Mouse (Mus musculus) hindbrain, embryonic 14.5 days (tissue): Measurements from ENCODE around the gene Dock3. TPM values are rescaled to one million over a fixed set of nuclear protein-coding genes. Genes with fewer than 3 reads are reported as not detected.

Source experiments
- ATAC-seq: fragments of 200-750 bp; cut with Nextera tagmentation; 2 replicates; pipeline ENCODE4 v1.8.0; 2017; ENCODE audit warnings: moderate number of reproducible peaks, mild to moderate bottlenecking, moderate TSS enrichment, moderate library complexity; ENCODE audit not compliant: low FRiP score
- DNase-seq: peaks from one replicate; pipeline ENCODE4 v3.0.0-alpha.2; 2015; ENCODE audit warnings: low spot score
- H3K27ac ChIP-seq: fragments of 300-500 bp; sonication (generic); 2 replicates; pipeline ENCODE4 v1.5.1; 2014; ENCODE audit warnings: mild to moderate bottlenecking, moderate library complexity
- H3K27me3 ChIP-seq: fragments of 300-500 bp; sonication (generic); 2 replicates; pipeline ENCODE4 v1.6.1; 2014; ENCODE audit warnings: mild to moderate bottlenecking, low read length, mixed read lengths; ENCODE audit not compliant: control insufficient read depth, insufficient read depth
- H3K36me3 ChIP-seq: fragments of 300-500 bp; sonication (generic); replicated peaks from 2 replicates; pipeline ENCODE4 v1.6.1; 2014; ENCODE audit not compliant: control insufficient read depth, insufficient read depth
- H3K4me1 ChIP-seq: fragments of 300-500 bp; sonication (generic); replicated peaks from 2 replicates; pipeline ENCODE4 v1.6.1; 2014; ENCODE audit warnings: antibody characterized with exemption, low read length, mixed read lengths; ENCODE audit not compliant: control insufficient read depth, insufficient read depth
- H3K4me2 ChIP-seq: fragments of 300-500 bp; sonication (generic); replicated peaks from 2 replicates; pipeline ENCODE4 v1.6.1; 2014; ENCODE audit warnings: mild to moderate bottlenecking, moderate library complexity
- H3K4me3 ChIP-seq: fragments of 300-500 bp; sonication (generic); replicated peaks from 2 replicates; pipeline ENCODE4 v1.5.1; 2014; ENCODE audit warnings: mild to moderate bottlenecking, low read length
- H3K9ac ChIP-seq: fragments of 300-500 bp; sonication (generic); 2 replicates; pipeline ENCODE4 v1.6.1; 2014
- H3K9me3 ChIP-seq: fragments of 300-500 bp; sonication (generic); 2 replicates; pipeline ENCODE4 v1.6.1; 2016; ENCODE audit warnings: low read length; ENCODE audit not compliant: control insufficient read depth
- WGBS: fragments of 180-500 bp; shearing (Covaris S2); extraction: QIAGEN DNeasy Blood & Tissue Kit; methylation state at CpG from one replicate; pipeline ENCODE4 v1.1.7; 2014; 5-methylcytosine and 5-hydroxymethylcytosine counted together
- polyA plus RNA-seq: library from polyadenylated mRNA; unstranded; fragments of >200 nt; fragmentation: Nextera tagmentation; extraction: Ambion mirVana; gene quantifications from 2 replicates; pipeline ENCODE4 v1.2.1, GENCODE M21; 2014

The Dock3 gene
- polyA plus RNA-seq, 1 experiment from 2014 or later = 25.7 TPM

- Histone ChIP-seq H3K9ac (peak overlapping the region; percentile 94), H3K27ac (no peak overlapping the region), H3K36me3 (peaks cover 39% of the 10 kb centered on the region), H3K9me3 (no peaks in the 10 kb centered on the region), H3K4me3 (peak overlapping the region; percentile 86), H3K4me2 (peak overlapping the region; percentile 74), H3K27me3 (no peaks in the 10 kb centered on the region), H3K4me1 (peaks cover 24% of the 10 kb centered on the region)
- ATAC-seq (no peak), DNase-seq (no peak)
- 68% methylated on average over 8 of the region's 8 CpGs for WGBS
Measured at GRCm38 (mm10) chr9:106890496-106891240, 341.0 kb downstream of the Dock3 start.

- 88% methylated on average over 9 of the region's 9 CpGs for WGBS
- H3K9me3 ChIP-seq = no peaks in the 10 kb centered on the region
- no peaks in the 10 kb centered on the region for H3K27me3 ChIP-seq
- H3K4me1 ChIP-seq = peaks cover 37% of the 10 kb centered on the region
- ATAC-seq (no peak), DNase-seq (no peak)
- H3K27ac ChIP-seq = no peak overlapping the region
- peaks cover 39% of the 10 kb centered on the region for H3K36me3 ChIP-seq
- H3K4me2 ChIP-seq = no peak overlapping the region
- peak overlapping the region; percentile 21; the same call in 1 of the 2 replicates for H3K9ac ChIP-seq
- H3K4me3 ChIP-seq = no peak overlapping the region
Measured at GRCm38 (mm10) chr9:106889321-106889720, 342.4 kb downstream of the Dock3 start.

GRCm38 (mm10) chr9:106888346-106888745 is 343.4 kb downstream of the Dock3 start:
- ATAC-seq = no peak
- Histone ChIP-seq H3K27me3 (no peaks in the 10 kb centered on the region), H3K9me3 (no peaks in the 10 kb centered on the region), H3K9ac (no peak overlapping the region), H3K27ac (no peak overlapping the region), H3K4me3 (no peak overlapping the region), H3K4me1 (peaks cover 43% of the 10 kb centered on the region), H3K4me2 (no peak overlapping the region), H3K36me3 (peaks cover 49% of the 10 kb centered on the region)
- 94% methylated on average over 3 of the region's 3 CpGs for WGBS
- no peak for DNase-seq

- Histone ChIP-seq H3K4me3 (peak within 1 kb of the TSS; percentile 94), H3K27ac (peak within 1 kb of the TSS; percentile 96), H3K9me3 (no peaks in the 10 kb centered on the region), H3K27me3 (no peaks in the 10 kb centered on the region), H3K36me3 (peaks cover 61% of the 10 kb centered on the region), H3K4me2 (peak within 1 kb of the TSS; percentile 99), H3K4me1 (peaks cover 53% of the 10 kb centered on the region), H3K9ac (peak within 1 kb of the TSS; percentile 98)
- WGBS = 3% methylated on average over 80 of the region's 101 CpGs
- DNase-seq (peak; percentile 99), ATAC-seq (peak; percentile 81)
Measured at GRCm38 (mm10) chr9:106886828-106887702, 344.6 kb downstream of the Dock3 start, which contains the start of gene Rbm15b. Rbm15b (minus strand) TSS chr9:106887428.

- ATAC-seq = 0 out of 2 replicates have a peak, but pooled peaks have one; percentile 3
- under 1% methylated on average over 85 of the region's 107 CpGs for WGBS
Measured at GRCm38 (mm10) chr9:106885901-106886731, 345.6 kb downstream of the Dock3 start.

GRCm38 (mm10) chr9:106884996-106885900 is 346.5 kb downstream of the Dock3 start:
- WGBS = 20% methylated on average over 44 of the region's 44 CpGs
- H3K27me3 ChIP-seq = no peaks in the 10 kb centered on the region
- peak overlapping the region; percentile 94 for H3K4me3 ChIP-seq
- peak overlapping the region; percentile 96 for H3K27ac ChIP-seq
- peak overlapping the region; percentile 98 for H3K9ac ChIP-seq
- H3K4me1 ChIP-seq = peaks cover 46% of the 10 kb centered on the region
- peaks cover 77% of the 10 kb centered on the region for H3K36me3 ChIP-seq
- no peak for DNase-seq
- peak overlapping the region; percentile 99 for H3K4me2 ChIP-seq
- no peaks in the 10 kb centered on the region for H3K9me3 ChIP-seq
- no peak for ATAC-seq

More at GRCm38 (mm10) chr9:106885901-106886731, 345.6 kb downstream of the Dock3 start:
- Histone ChIP-seq H3K36me3 (peaks cover 71% of the 10 kb centered on the region), H3K9me3 (no peaks in the 10 kb centered on the region), H3K4me3 (peak overlapping the region; percentile 94), H3K4me1 (peaks cover 54% of the 10 kb centered on the region), H3K4me2 (peak overlapping the region; percentile 99), H3K27me3 (no peaks in the 10 kb centered on the region), H3K27ac (peak overlapping the region; percentile 96), H3K9ac (peak overlapping the region; percentile 98)
- DNase-seq = no peak

GRCm38 (mm10) chr9:106884306-106884705 is 347.4 kb downstream of the Dock3 start:
- H3K36me3 ChIP-seq = peaks cover 77% of the 10 kb centered on the region
- peak overlapping the region; percentile 99 for H3K4me2 ChIP-seq
- peak overlapping the region; percentile 94 for H3K4me3 ChIP-seq
- H3K4me1 ChIP-seq = peaks cover 42% of the 10 kb centered on the region
- H3K27ac ChIP-seq = no peak overlapping the region
- no peak for ATAC-seq
- peak overlapping the region; percentile 98 for H3K9ac ChIP-seq
- 42% methylated on average over 16 of the region's 16 CpGs for WGBS
- no peaks in the 10 kb centered on the region for H3K9me3 ChIP-seq
- no peak for DNase-seq
- H3K27me3 ChIP-seq = no peaks in the 10 kb centered on the region

GRCm38 (mm10) chr9:106883085-106883484 is 348.6 kb downstream of the Dock3 start:
- 66% methylated on average over 3 of the region's 3 CpGs for WGBS
- no peak overlapping the region for H3K27ac ChIP-seq
- H3K4me2 ChIP-seq = peak overlapping the region; percentile 99
- H3K4me1 ChIP-seq = peaks cover 42% of the 10 kb centered on the region
- H3K9ac ChIP-seq = peak overlapping the region; percentile 25; the same call in 1 of the 2 replicates
- no peaks in the 10 kb centered on the region for H3K27me3 ChIP-seq
- DNase-seq (no peak), ATAC-seq (no peak)
- H3K4me3 ChIP-seq = peak overlapping the region; percentile 94; the same call in 1 of the 2 replicates
- H3K9me3 ChIP-seq = no peaks in the 10 kb centered on the region
- peaks cover 77% of the 10 kb centered on the region for H3K36me3 ChIP-seq
